Comparison of ENCODE assay signal across 28 mouse cellular contexts in the genomic region with DNA sequence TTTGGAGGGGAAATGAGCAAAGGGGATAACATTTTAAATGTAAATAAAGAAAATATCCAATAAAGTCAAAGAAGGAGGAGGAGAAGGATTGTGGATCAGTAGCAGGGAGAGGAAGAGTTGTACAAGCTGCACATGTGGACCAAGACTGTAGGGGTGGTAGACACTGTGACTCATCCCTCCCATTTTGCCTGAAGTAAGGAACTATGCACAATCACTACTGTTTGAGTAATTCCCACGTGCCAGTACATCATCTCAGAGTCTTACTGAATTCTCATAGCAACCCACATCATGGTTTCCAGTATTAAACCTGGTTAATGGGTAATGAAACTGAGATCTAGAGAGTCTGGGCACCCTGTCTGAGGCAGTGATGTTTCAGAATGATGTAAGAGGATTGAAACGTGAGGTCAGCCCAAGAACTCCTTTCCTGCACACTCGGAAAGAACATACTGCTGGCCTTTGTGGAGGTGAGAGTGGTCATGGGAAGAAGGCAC. TPM values are rescaled to one million over a fixed set of nuclear protein-coding genes. Genes with fewer than 3 reads are reported as not detected.
DNase-seq lines count a peak whose midpoint lies in the region; ATAC-seq and TF ChIP-seq lines count a peak whose summit lies in the region.
"Had no signal": no experiment of that assay in that cellular context is flagged by ENCODE, and none has a peak within 500 bp of the region (broad histone marks: within the 10 kb centered on the region; RNA-seq: fewer than 3 reads in every experiment).

No protein-coding gene starts in this region.

- H3K79me2 ChIP-seq in myocyte (ENCODE audit: control insufficient read depth, insufficient read depth), result no peaks in the 10 kb centered on the region

- no peaks in the 10 kb centered on the region for H3K9me3 ChIP-seq in embryonic facial prominence, embryonic 12.5 days
- no peaks in the 10 kb centered on the region for H3K9me3 ChIP-seq in embryonic facial prominence, embryonic 10.5 days
- H3K9me3 ChIP-seq: forebrain, embryonic 12.5 days; forebrain, embryonic 15.5 days; heart, embryonic 12.5 days; heart, embryonic 15.5 days; hindbrain, embryonic 10.5 days; hindbrain, embryonic 13.5 days had no signal

- H3K27ac ChIP-seq in embryonic facial prominence, embryonic 12.5 days, result no peak overlapping the region
- H3K27ac ChIP-seq in embryonic facial prominence, embryonic 10.5 days (replicated peaks), result no peak overlapping the region
- H3K27ac ChIP-seq: forebrain, embryonic 12.5 days; forebrain, embryonic 15.5 days; heart, embryonic 15.5 days; hindbrain, embryonic 10.5 days; hindbrain, embryonic 13.5 days had no signal

- DNase-seq in embryonic facial prominence, embryonic 10.5 days (ENCODE audit: low spot score), result no peak
- peak; percentile 0 for DNase-seq in urinary bladder, postnatal 25 days (ENCODE audit: low spot score)
- DNase-seq in urinary bladder, postnatal 4 days (ENCODE audit: low spot score in 2 of 2), result no peak
- DNase-seq in brain, adult 2 months (ENCODE audit: low read depth, low spot score), result peak; percentile 36
- DNase-seq in thymus, postnatal 0 days (ENCODE audit: low spot score), result no peak
- no peak for DNase-seq in lung, postnatal 10 days
- DNase-seq: adrenal gland, postnatal 10 days; adrenal gland, postnatal 36 days; B cell, adult 2 months; cerebellum, adult 11 months; cerebellum, adult 2 months; cerebellum, adult 9-11 months; cerebellum, postnatal 25 days; gastrocnemius, postnatal 25 days; heart, adult 18-20 months; heart, postnatal 10 days; heart, postnatal 36 days had no signal

- no peak overlapping the region for H3K4me2 ChIP-seq in embryonic facial prominence, embryonic 12.5 days (replicated peaks)
- peak overlapping the region; percentile 44 for H3K4me2 ChIP-seq in myocyte (ENCODE audit: low read depth)
- H3K4me2 ChIP-seq: forebrain, embryonic 12.5 days; forebrain, embryonic 15.5 days; heart, embryonic 12.5 days; heart, embryonic 15.5 days; hindbrain, embryonic 13.5 days had no signal

- 0 out of 2 replicates have a peak, but pooled peaks have one; percentile 28 for ATAC-seq in embryonic facial prominence, embryonic 12.5 days (ENCODE audit: insufficient number of reproducible peaks, insufficient read depth, low FRiP score, low TSS enrichment)
- ATAC-seq: forebrain, embryonic 15.5 days; hindbrain, embryonic 16.5 days had no signal

- H3K36me3 ChIP-seq in embryonic facial prominence, embryonic 12.5 days, result no peaks in the 10 kb centered on the region
- no peaks in the 10 kb centered on the region for H3K36me3 ChIP-seq in embryonic facial prominence, embryonic 10.5 days (replicated peaks)
- no peaks in the 10 kb centered on the region for H3K36me3 ChIP-seq in myocyte (ENCODE audit: control insufficient read depth, insufficient read depth)
- H3K36me3 ChIP-seq: forebrain, embryonic 12.5 days; forebrain, embryonic 15.5 days; heart, embryonic 12.5 days; heart, embryonic 15.5 days; hindbrain, embryonic 10.5 days; hindbrain, embryonic 13.5 days had no signal

- H3ac ChIP-seq in myocyte (ENCODE audit: control insufficient read depth, insufficient read length), result no peak overlapping the region

- H3K4me1 ChIP-seq in embryonic facial prominence, embryonic 12.5 days, result no peaks in the 10 kb centered on the region
- no peaks in the 10 kb centered on the region for H3K4me1 ChIP-seq in embryonic facial prominence, embryonic 10.5 days
- H3K4me1 ChIP-seq: forebrain, embryonic 12.5 days; forebrain, embryonic 15.5 days; heart, embryonic 12.5 days; heart, embryonic 15.5 days; hindbrain, embryonic 10.5 days; hindbrain, embryonic 13.5 days had no signal

- no peak overlapping the region for H3K4me3 ChIP-seq in embryonic facial prominence, embryonic 12.5 days
- no peak overlapping the region for H3K4me3 ChIP-seq in embryonic facial prominence, embryonic 10.5 days
- H3K4me3 ChIP-seq in myocyte, result no peak overlapping the region
- H3K4me3 ChIP-seq: forebrain, embryonic 12.5 days; forebrain, embryonic 15.5 days; heart, embryonic 12.5 days; heart, embryonic 15.5 days; hindbrain, embryonic 10.5 days; hindbrain, embryonic 13.5 days had no signal

- no peak overlapping the region for H3K9ac ChIP-seq in embryonic facial prominence, embryonic 12.5 days
- H3K9ac ChIP-seq: forebrain, embryonic 12.5 days; forebrain, embryonic 15.5 days; heart, embryonic 12.5 days; heart, embryonic 15.5 days; hindbrain, embryonic 13.5 days had no signal

- no peak for TF ChIP-seq POLR2A in myocyte (IDR thresholded peaks at IDR 0.05; ENCODE audit: insufficient read length, low read depth)

- WGBS in embryonic facial prominence, embryonic 12.5 days, result 71% methylated on average over 3 of the region's 3 CpGs
- 73% methylated on average over 3 of the region's 3 CpGs for WGBS in embryonic facial prominence, embryonic 10.5 days

- H3K27me3 ChIP-seq in embryonic facial prominence, embryonic 12.5 days, result no peaks in the 10 kb centered on the region
- no peaks in the 10 kb centered on the region for H3K27me3 ChIP-seq in embryonic facial prominence, embryonic 10.5 days (replicated peaks; ENCODE audit: low read depth, poor library complexity, severe bottlenecking)
- H3K27me3 ChIP-seq in myocyte (ENCODE audit: control insufficient read depth, insufficient read depth, insufficient read length), result no peaks in the 10 kb centered on the region
- H3K27me3 ChIP-seq: forebrain, embryonic 12.5 days; forebrain, embryonic 15.5 days; heart, embryonic 12.5 days; heart, embryonic 15.5 days; hindbrain, embryonic 13.5 days had no signal

TF ChIP-seq in myocyte, 11 proteins besides CTCF, POLR2A, EP300 and RAD21:
- TF ChIP-seq TCF12 (IDR thresholded peaks at IDR 0.05; ENCODE audit: insufficient read depth, poor library complexity, severe bottlenecking) (no peak), POLR2AphosphoS2 (IDR thresholded peaks at IDR 0.05; ENCODE audit: insufficient read length, low read depth) (no peak), TCF3 (IDR thresholded peaks at IDR 0.05; ENCODE audit: insufficient read length, low read depth) (no peak), MYOD1 (IDR thresholded peaks at IDR 0.05; ENCODE audit: control insufficient read depth in 1 of 3, insufficient read length in 2 of 3, low read depth in 2 of 3) (no peak), SRF (IDR thresholded peaks at IDR 0.05; ENCODE audit: control insufficient read depth, insufficient read length, low read depth) (no peak), USF1 (IDR thresholded peaks at IDR 0.05; ENCODE audit: low read depth) (no peak), E2F4 (IDR thresholded peaks at IDR 0.05; ENCODE audit: insufficient read depth) (no peak), MAX (IDR thresholded peaks at IDR 0.05; ENCODE audit: low read depth) (no peak), CEBPB (IDR thresholded peaks at IDR 0.05; ENCODE audit: insufficient read depth, poor library complexity, severe bottlenecking) (no peak), MYOG (IDR thresholded peaks at IDR 0.05; ENCODE audit: control insufficient read depth in 1 of 3, insufficient read depth in 1 of 3, insufficient read length in 2 of 3, low read depth in 2 of 3) (no peak), REST (IDR thresholded peaks at IDR 0.05; ENCODE audit: insufficient read depth, insufficient read length) (no peak)

RNA-seq across cellular contexts. Expression of a gene that starts 4.8 kb away (rescaled TPM):
- not detected in 2 replicates for polyA plus RNA-seq in embryonic facial prominence, embryonic 12.5 days (2016; fragmentation: Nextera tagmentation; extraction: Ambion mirVana)
- polyA plus RNA-seq in embryonic facial prominence, embryonic 10.5 days (2016; fragmentation: Nextera tagmentation; extraction: Ambion mirVana), result not detected in 2 replicates
- polyA plus RNA-seq in myocyte (2012; fragmentation: generic; extraction: Trizol), result 0.41 TPM
- polyA plus RNA-seq in thymus, postnatal 0 days (2015; fragmentation: Nextera tagmentation; extraction: Ambion mirVana), result 3.9 TPM in 2 replicates
- polyA plus RNA-seq: cerebellum, adult 2 months; forebrain, embryonic 12.5 days had no signal

RNA-seq across cellular contexts. Expression of a gene that starts 25.9 kb away (rescaled TPM):
- 0.93 and 2.1 TPM in 2 replicates for polyA plus RNA-seq in embryonic facial prominence, embryonic 12.5 days (2016; fragmentation: Nextera tagmentation; extraction: Ambion mirVana)
- 0.52 and 0.81 TPM in 2 replicates for polyA plus RNA-seq in embryonic facial prominence, embryonic 10.5 days (2016; fragmentation: Nextera tagmentation; extraction: Ambion mirVana)
- polyA plus RNA-seq in myocyte (2012; fragmentation: generic; extraction: Trizol), result not detected
- polyA plus RNA-seq in thymus, postnatal 0 days (2015; fragmentation: Nextera tagmentation; extraction: Ambion mirVana), result 39.5 and 42.1 TPM in 2 replicates

RNA-seq across cellular contexts. Expression of a gene that starts 50.4 kb away (rescaled TPM):
- polyA plus RNA-seq in embryonic facial prominence, embryonic 12.5 days (2016; fragmentation: Nextera tagmentation; extraction: Ambion mirVana), result not detected in 2 replicates
- not detected in 2 replicates for polyA plus RNA-seq in embryonic facial prominence, embryonic 10.5 days (2016; fragmentation: Nextera tagmentation; extraction: Ambion mirVana)
- not detected for polyA plus RNA-seq in myocyte (2012; fragmentation: generic; extraction: Trizol)
- 0.38 TPM in 1 of 2 replicates, not detected in the other for polyA plus RNA-seq in thymus, postnatal 0 days (2015; fragmentation: Nextera tagmentation; extraction: Ambion mirVana)
- polyA plus RNA-seq: cerebellum, adult 2 months; embryonic facial prominence, embryonic 14.5 days; forebrain, embryonic 12.5 days; forebrain, embryonic 15.5 days; gonadal fat pad, adult 2 months; heart, embryonic 12.5 days; heart, embryonic 15.5 days; hindbrain, embryonic 10.5 days; hindbrain, embryonic 13.5 days; hindbrain, embryonic 16.5 days had no signal

Comparison
In these comparisons a context has a peak if more than half of its experiments do, and no peak if none do; other contexts are left out.
1. DNase-seq: peak in urinary bladder, postnatal 25 days (single experiment) and brain, adult 2 months (single experiment); none in embryonic facial prominence, embryonic 10.5 days (single experiment), urinary bladder, postnatal 4 days (0 of 2), thymus, postnatal 0 days (single experiment) and lung, postnatal 10 days (single experiment).
2. RNA of a gene that starts 25.9 kb away (polyA plus RNA-seq): 39.5 to 42.1 TPM in thymus, postnatal 0 days; 0.93 to 2.1 TPM in embryonic facial prominence, embryonic 12.5 days, 0.52 to 0.81 TPM in embryonic facial prominence, embryonic 10.5 days and not detected in myocyte (single experiment); every median in the first group is over 10 times any median in the second.